Mouse (Mus musculus): ENCODE results near the gene Pak4.

The Pak4 gene

GRCm38 (mm10) chr7:28587644-28588043 is 10.3 kb downstream of the Pak4 start:
- no peak for DNase-seq (ENCODE audit: low read depth)

- no peak for DNase-seq (ENCODE audit: low read depth)
Observed at GRCm38 (mm10) chr7:28586663-28587411, 11.1 kb downstream of the Pak4 start.

GRCm38 (mm10) chr7:28585001-28585400 is 13.0 kb downstream of the Pak4 start:
- DNase-seq (ENCODE audit: low read depth): no peak

GRCm38 (mm10) chr7:28584468-28584867 is 13.5 kb downstream of the Pak4 start:
- no peak for DNase-seq (ENCODE audit: low read depth)

- no peak for DNase-seq (ENCODE audit: low read depth)
Observed at GRCm38 (mm10) chr7:28583570-28584344, 14.2 kb downstream of the Pak4 start.

GRCm38 (mm10) chr7:28582841-28583240 is 15.1 kb downstream of the Pak4 start:
- no peak for DNase-seq (ENCODE audit: low read depth)

- no peak for DNase-seq (ENCODE audit: low read depth)
Observed at GRCm38 (mm10) chr7:28581721-28582120, 16.3 kb downstream of the Pak4 start.

- no peak for DNase-seq (ENCODE audit: low read depth)
Observed at GRCm38 (mm10) chr7:28579826-28580225, 18.2 kb downstream of the Pak4 start.

- no peak for DNase-seq (ENCODE audit: low read depth)
Observed at GRCm38 (mm10) chr7:28578543-28579053, 19.4 kb downstream of the Pak4 start.

- no peak for DNase-seq (ENCODE audit: low read depth)
Observed at GRCm38 (mm10) chr7:28577826-28578542, 20.0 kb downstream of the Pak4 start.

GRCm38 (mm10) chr7:28576271-28576914 is 21.6 kb downstream of the Pak4 start:
- DNase-seq (ENCODE audit: low read depth): no peak

GRCm38 (mm10) chr7:28575597-28575996 is 22.4 kb downstream of the Pak4 start:
- DNase-seq (ENCODE audit: low read depth): no peak

GRCm38 (mm10) chr7:28573236-28573635 is 24.7 kb downstream of the Pak4 start:
- DNase-seq (ENCODE audit: low read depth): no peak

GRCm38 (mm10) chr7:28572689-28573088 is 25.3 kb downstream of the Pak4 start:
- no peak for DNase-seq (ENCODE audit: low read depth)

- no peak for DNase-seq (ENCODE audit: low read depth)
Observed at GRCm38 (mm10) chr7:28570982-28571682, 26.9 kb downstream of the Pak4 start.

GRCm38 (mm10) chr7:28570291-28570981 is 27.5 kb downstream of the Pak4 start:
- DNase-seq (ENCODE audit: low read depth): no peak

- DNase-seq (ENCODE audit: low read depth): peak; percentile 83
Observed at GRCm38 (mm10) chr7:28568253-28568652, 29.7 kb downstream of the Pak4 start.

- no peak for DNase-seq (ENCODE audit: low read depth)
Observed at GRCm38 (mm10) chr7:28567539-28567938, 30.4 kb downstream of the Pak4 start.

GRCm38 (mm10) chr7:28565407-28565806 is 32.6 kb downstream of the Pak4 start:
- DNase-seq (ENCODE audit: low read depth): peak; percentile 56

- DNase-seq (ENCODE audit: low read depth): no peak
Observed at GRCm38 (mm10) chr7:28562951-28563350, 35.0 kb downstream of the Pak4 start.

- DNase-seq (ENCODE audit: low read depth): no peak
Observed at GRCm38 (mm10) chr7:28562371-28562770, 35.6 kb downstream of the Pak4 start.

Measured in naive thymus-derived CD4-positive, alpha-beta T cell, adult 2 months (primary cell).